Mouse (Mus musculus): Measurements from ENCODE around the gene Alox12e.
"Not testable (repeated sequence)": the region's sequence is repeated elsewhere in the genome, so short reads cannot be mapped to it uniquely, and the experiment has no call there.

Alox12e gene

DNA sequence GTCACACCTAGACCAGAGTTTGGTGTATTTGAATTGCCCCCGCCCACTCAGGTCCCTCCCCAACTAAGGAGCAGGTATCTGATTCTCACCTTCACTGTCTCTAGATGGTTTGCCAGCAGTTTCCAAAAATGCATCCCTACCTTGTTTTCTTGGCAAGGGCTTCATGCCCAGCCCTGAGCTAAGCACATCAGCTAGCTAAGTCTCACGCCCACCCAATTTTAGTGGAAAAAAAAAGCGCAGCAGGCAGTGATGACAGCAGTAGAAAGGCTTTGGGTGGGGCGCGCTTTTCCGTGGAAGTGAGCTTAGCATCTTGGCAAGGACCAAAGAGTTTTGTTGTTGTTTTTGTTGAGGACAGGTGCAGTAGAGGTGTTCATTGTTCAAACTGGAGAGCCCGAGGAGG is at the start of gene Alox12e:
Gene Alox12e (minus strand): TSS at position 101 of the 400 bp plus-strand sequence.
- DNase-seq (ENCODE audit: low spot score in 2 of 2) = no peak

DNA sequence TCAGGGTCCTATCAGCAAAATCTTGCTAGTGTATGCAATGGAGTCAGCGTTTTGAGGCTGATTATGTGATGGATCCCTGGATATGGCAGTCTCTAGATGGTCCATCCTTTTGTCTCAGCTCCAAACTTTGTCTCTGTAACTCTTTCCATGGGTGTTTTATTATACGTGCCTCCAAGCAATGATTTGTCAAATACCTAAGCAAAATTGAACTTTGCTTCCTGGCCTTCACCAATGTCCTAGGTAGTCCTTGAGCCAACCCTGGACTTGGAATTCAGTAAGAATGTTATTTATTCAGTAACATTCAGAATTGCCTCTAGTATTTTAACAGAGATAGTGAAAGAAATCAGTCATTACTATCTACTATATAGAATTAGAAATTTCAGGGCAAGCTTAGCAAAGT is 46.2 kb upstream of the Alox12e start:
- not testable (repeated sequence) for DNase-seq (ENCODE audit: low spot score in 2 of 2)

DNA sequence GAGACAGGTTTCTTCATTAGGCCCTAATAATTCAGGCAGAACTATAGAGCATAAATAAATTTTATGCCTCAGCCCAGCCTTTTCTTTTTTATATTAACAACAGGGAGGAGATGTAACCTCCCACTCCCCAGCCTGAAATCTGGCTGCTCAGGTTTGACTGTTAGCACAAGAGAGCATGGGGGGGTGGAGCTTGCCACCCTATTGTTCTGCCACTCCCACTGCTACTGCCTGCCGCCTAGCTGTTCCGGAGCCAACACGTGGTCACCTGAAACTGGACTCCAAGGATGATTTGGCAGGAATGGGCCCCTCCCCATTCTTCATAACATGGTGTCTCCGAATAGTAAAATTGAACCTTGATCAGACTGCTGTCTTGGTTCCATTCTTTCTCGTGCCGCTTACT is 45.3 kb upstream of the Alox12e start:
- not testable (repeated sequence) for DNase-seq (ENCODE audit: low spot score in 2 of 2)

DNA sequence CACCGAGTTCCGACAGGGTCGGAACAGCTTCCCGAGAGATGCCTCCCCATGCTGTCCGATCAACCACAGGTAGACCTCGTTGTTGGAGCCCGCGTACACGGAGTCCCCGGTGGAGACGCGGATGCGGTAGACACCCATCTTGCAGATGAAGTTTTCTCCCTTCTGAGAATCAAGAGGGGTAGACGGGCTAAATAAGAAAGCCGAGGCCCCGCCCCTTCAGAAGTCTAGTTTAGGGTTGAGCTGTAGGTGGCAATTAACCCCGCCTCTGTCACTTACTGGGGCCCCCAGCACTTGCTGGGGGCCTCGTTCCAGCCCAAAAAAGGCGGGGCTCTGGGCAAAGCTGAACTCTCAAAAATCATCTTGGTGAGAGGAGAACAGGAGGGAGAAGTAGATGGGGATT is 29.4 kb upstream of the Alox12e start, which contains the start of gene Alox15:
Gene Alox15 (minus strand): TSS at position 164 of the 400 bp plus-strand sequence.
- DNase-seq (ENCODE audit: low spot score in 2 of 2) = peak; percentile 30 to 31

DNA sequence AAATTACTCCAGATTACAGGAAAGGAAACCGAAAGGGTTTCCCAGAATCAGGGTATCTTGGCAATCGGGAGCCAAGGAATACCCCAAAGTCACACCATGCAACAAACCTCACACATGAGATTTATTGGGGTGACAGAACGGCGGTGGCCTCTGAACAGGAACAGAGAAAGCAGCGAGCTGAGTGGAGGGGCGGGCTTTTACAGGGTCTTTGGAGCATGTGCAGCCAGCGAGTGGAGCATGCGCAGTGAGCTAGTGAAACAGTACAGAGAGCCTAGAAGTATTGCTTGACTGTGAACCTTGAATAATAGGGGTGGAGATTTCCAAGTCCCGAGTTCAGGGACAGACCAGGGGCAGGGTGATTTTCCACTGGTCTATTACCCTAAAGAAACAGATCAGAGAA is 26.2 kb upstream of the Alox12e start:
- no peak for DNase-seq (ENCODE audit: low spot score in 2 of 2)

DNA sequence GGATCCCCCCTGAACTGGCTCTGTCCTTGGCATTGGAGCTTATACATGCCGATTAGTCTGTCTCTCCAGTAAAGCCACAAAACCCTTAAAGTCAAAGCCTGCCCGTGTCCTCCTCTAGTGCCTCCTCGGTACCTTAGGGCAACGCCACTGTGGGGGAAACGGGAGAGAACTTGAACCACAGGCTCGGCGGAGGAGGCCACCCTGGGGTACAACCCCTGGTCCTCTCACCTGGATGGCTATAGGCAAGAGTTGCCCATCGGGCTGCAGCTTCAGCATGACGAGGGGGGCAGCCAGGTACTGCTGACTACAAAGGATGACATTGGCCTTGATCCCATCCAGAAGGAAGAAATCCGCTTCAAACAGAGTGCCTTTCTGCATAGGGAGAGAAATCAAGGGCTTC is 25.4 kb upstream of the Alox12e start:
- no peak for DNase-seq (ENCODE audit: low spot score in 2 of 2)

DNA sequence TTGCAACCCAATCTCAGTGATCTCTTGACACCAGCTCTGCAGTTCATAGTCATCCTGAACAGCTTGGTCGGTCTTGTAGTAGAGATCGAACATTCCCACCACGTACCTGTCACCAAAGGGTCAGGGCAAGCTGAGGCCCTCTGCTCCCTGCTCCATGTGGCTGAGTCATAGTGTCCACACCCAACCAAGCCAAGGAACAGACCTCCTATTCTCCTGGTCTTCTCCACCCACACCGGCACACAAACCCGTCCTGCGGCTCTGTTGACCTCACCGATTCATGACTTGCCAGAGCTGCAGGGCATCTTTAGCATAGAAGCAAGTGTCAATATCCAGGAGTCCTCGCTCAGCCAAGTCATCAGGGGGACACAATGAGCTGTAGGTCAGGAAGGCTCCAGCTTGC is 23.1 kb upstream of the Alox12e start:
- no peak for DNase-seq (ENCODE audit: low spot score in 2 of 2)

DNA sequence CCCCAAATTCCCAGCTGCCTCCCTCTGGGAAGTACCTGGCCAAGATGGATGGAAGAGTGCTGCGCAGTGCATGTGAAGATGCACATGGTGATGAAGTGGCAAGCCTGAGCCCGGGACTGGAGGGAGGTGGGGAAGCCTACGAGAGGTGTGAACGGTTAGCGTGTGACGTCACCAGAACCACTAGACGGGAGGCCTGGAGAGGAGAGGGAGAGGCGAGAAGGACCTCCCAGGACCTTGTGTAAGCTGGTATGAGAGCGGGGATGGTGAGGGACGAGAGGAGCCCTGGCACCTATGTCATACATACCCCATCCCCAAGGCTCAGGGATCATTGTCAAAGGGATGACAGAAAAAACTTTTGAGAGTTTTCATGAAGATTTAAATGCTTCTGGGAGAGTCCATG is 22.6 kb upstream of the Alox12e start:
- no peak for DNase-seq (ENCODE audit: low spot score in 2 of 2)

DNA sequence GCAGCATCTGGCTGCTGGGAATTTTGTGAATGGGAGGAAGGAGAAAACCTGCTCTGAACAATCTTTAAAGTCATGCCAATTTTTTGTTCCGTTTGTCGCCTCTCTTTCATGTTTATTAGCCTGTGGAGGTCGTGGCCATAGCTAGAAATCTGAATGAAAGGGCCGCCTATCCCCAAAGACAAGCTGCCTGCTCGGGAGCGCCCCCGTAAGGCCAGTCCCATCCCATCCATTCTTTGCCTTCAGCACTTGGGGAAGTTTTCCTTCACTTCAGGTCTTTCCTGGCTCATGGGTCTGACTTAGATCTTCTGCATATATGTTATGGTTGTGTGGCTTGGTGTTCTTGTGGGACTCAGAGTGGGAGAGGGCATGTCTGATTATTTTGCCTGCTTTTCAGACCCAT is 17.1 kb upstream of the Alox12e start:
- DNase-seq (ENCODE audit: low spot score in 2 of 2) = no peak

DNA sequence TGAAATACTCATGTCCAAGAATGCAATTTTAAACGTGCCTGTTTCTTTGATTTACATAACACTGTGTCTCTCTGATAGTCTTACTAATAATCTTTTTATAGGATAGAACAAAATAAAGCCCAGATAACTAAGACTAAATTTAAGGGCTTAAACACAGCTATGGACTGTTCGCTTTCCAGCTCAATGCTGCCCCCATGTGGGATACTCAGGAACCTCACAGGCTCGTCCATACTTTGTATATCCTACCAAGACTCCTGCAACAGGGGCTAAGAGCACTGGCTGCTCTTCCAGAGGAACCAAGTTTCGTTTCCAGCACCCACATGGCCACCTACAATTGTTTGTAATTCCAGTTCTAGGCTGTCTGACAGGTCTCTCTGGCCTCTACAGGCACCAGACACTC is 12.0 kb upstream of the Alox12e start:
- DNase-seq (ENCODE audit: low spot score in 2 of 2) = peak; percentile 35 to 78

DNA sequence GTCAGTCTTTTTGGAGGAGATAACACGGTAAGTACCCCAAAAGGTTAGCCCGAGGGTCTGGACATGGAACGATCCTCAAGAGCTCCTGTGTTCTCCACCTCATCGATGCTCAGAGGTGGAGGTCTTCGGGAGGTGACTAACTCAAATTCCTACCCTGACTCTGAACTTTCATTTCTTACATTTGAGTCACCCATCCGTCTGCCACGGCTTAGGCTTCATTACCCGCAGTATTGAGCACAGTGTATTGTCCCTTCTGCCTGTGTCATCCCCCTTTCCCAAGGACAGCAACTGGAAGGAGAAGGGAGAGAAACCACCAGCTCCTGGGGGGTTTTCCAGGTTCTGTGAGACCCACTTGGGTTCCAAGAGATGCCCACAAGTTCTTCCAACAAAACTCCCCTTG is 2.3 kb upstream of the Alox12e start:
- no peak for DNase-seq (ENCODE audit: low spot score in 2 of 2)

DNA sequence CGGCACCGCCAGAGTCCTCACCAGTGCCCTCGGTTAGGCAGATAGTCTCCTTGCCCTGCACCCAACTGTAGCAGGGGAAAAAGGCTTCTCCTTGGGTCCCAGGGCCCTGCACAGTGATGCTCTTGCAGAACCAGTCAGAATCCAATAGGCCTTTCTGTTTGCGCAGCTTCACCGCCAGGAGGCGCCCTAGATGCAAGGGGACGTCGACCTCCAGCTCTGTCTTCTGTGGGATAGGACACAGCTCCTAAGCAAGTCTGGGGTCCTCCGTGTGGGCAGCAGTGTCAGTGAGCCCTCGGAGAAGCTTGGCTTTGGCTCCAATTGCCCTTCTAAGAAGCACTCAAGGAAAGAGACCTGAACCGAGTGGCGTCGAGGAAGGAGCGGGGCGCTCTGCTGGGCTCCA is 764 bp downstream of the Alox12e start:
- peak; percentile 39 to 80 for DNase-seq (ENCODE audit: low spot score in 2 of 2)

DNA sequence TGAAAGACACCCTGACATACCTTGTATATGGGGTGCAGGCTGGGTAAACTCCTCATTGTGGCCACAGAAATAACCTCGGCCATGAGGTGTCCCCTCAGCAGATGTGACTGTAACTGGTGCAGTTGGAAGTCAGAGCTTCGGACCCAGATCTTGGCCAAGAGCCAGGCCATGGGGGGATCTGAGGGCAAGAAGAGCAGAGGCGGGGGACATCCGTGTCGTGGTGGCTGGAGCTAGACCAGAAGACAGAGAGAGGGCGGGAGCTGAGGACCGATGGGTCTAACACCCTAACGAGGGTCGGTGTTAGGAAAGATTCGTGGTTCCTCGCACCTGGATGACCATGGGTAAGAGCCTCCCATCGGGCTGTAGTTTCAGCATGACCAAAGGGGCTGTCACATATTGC is 2.8 kb downstream of the Alox12e start:
- DNase-seq (ENCODE audit: low spot score in 2 of 2) = no peak

DNA sequence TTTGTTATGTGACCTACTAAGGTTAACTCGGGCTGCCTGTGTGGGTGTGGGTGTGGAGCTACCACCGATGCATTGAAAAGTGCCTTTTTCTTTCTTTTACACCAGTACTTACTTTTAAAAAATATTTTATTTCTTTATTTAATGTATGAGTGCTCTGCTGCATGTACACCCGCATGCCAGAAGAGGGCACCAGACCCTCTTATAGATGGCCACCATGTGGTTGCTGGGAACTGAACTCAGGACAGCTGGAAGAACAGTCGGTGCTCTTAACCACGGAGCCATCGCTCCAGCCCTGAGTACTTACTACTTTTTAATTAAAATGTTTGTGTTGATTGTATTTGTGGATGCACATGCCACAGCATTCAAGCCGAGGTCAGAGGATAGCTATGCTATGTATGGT is 8.6 kb downstream of the Alox12e start:
- peak in 1 of 2 experiments; percentile 42 for DNase-seq (ENCODE audit: low spot score in 2 of 2)

DNA sequence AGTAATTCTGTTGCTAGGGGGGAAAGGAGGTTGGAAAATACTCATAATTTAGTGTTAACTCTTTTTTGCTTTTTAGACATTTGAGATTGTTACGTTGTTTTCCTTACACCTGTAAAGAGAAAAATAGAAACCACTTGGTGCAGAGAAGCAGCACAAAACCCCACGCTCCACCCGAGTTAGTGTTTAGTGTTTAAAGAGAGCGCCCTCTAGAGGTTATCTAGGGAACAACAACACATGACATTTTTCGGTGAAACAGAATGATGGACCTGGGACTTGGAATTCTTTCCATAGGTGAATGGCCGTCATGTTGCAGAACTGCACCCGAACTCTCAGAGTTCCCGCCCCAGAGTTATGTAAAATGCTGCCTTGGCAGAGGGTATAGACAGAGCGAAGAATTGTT is 13.1 kb downstream of the Alox12e start:
- DNase-seq (ENCODE audit: low spot score in 2 of 2) = peak; percentile 33 to 70

DNA sequence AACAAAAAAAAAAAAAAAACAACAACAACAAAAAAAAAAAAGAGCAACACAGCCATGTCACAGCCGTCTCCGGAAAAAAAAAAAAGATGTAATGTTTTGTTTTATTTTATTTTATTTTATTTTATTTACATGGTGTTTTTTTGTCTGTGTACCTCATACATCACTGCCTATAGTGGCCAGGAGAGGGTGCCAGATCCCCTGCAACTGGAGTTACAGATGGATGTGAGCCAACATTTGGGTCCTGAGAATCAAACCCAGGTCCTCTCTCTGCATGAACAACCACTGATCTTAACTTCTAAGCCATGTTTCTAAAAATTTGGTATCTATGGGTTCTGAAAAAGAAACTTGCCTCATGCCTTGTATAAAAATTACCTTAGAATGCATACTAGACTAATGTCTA is 14.1 kb downstream of the Alox12e start:
- DNase-seq (ENCODE audit: low spot score in 2 of 2) = peak in 1 of 2 experiments; percentile 36

DNA sequence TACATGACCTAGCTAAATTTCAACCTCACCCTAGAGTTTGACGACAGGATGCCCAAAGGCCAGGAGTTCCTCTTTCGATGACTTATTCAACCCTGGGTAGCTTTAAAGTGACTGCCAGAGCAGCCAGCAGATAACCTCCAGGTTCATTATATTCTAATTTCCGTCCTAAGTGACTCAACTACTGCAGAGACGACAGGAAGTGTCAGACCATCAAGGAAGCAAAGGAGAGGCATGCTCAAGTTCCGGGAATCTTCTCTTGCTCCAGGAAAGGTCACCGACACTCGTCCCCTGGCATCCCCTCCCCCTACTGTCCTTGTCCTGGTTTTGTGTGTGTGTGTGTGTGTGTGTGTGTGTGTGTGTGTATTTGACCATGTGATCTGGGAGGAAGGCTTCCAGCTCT is 16.3 kb downstream of the Alox12e start:
- DNase-seq (ENCODE audit: low spot score in 2 of 2) = no peak

DNA sequence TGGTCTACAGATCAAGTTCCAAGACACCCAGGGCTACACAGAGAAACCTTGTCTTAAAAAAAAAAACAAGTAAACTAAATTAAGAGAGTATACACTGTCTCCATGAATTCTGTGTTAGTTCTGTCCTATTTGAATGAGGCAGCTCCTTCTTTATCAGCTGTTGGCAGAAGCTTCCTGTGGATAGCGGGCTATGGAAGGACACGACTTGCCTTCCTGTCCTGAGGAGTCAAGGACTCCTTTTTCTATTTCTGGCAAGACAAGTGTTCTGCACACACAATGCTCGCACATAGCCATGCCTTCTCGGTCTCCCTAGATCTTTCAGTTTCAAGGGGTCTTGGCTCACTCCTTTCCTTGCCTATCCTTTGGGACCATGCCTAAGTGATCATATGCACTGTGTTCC is 20.1 kb downstream of the Alox12e start:
- DNase-seq (ENCODE audit: low spot score in 2 of 2) = no peak

DNA sequence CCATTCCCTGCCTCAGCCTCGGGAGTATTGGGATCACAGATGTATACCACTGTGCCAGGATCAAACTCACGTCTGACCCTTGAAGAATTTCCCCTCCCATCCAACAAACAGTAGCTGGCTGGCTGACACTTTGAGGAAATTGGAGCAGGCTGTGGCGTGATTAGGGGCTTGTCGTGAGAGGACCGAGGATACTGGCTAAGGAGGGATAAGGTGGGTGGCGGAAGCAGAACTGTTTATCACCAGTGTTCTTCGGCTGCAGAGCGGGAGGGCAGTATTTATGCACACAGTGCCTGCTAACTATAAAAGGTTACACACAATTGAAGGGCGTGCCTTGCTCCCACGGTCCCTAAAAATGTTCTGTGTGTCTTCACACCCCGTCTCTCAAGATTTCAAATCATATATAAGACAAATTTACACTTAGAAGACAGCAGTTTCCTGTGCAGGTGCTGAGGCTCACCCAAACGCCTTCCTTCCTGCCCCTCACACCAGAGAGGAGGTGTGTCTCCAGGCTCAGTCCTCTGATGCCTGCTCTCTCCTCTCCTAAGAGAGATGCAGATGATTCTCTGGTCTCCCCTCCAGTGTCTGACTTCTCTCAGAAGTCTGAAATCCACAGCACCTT is 24.5 kb downstream of the Alox12e start:
- peak; percentile 71 to 80 for DNase-seq (ENCODE audit: low spot score in 2 of 2)

DNA sequence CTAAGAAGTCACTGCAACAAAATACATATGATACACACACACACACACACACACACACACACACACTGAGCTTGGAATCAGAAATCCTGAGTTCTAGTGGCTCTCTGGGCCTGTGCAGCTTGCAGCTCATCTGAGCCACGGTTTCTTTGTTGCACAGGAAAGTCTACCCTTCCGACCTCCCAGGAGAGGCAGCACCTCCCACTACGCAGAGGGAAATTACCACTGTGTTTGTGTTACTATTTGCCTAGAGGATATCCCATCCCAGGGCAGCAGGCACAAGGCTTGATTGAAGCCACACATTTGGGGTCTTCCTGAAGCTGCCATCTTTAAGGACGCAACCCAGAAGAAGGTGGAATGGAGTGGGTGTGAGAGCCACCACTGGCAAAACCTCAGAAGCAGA is 25.0 kb downstream of the Alox12e start:
- DNase-seq (ENCODE audit: low spot score in 2 of 2) = peak in 1 of 2 experiments; percentile 51

DNA sequence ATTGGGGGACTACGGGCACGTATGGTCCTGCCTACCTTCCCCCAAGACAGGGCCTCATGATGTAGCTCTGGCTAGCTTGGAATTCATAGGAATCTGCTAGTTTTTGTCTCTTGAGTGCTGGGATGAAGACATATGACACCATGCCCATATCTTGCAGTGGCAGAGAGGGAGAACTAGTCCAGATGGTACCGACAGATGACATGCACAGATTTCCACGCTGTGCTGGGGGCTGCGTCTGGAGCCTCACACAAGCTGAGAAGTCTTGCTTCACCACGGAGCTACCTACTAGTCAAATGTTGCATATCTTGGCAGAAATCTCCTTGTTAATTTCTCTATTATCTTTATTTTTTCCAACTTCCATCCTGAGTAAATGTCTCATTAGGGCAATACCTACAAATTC is 28.5 kb downstream of the Alox12e start:
- no peak for DNase-seq (ENCODE audit: low spot score in 2 of 2)

DNA sequence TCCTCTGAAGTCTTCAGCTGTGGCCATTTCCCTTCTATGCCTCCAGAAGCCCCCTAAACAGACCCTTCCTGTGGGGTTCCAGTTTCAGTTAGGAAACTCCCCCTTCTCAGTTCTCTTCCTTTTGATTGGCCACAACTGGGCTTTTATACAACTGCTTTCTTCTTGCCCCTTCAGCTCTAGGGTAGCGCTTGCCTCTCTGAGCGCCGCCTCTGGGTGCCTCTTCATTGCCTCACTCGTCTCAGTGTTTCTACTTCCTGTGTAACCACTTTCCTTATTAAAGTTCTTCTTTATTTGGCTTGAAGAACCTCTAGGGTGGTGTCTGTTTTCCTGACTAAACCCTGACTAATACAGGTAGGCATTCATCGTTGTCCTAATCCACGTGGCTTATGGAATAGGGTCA is 31.2 kb downstream of the Alox12e start:
- peak; percentile 41 to 59 for DNase-seq (ENCODE audit: low spot score in 2 of 2)

DNA sequence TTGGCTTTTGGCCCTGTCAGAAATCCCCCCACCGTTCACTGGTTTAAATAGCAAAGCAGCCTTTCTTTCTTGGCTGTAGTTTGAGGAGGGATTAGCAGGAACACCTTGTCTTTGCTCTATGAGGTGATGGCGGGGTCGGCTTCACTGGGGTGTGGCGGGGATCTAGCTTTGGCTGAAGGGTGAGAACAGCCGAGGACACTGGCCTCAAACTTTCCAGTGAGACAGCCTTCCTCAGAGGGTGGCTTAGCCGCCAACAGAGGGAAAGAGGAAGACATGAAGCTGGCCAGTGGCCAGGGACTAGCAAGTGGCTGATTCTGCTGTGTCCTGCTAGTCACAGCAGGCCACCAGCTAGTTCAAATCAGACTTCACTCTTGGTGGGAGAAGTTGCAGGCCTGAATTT is 33.2 kb downstream of the Alox12e start:
- no peak for DNase-seq (ENCODE audit: low spot score in 2 of 2)

DNA sequence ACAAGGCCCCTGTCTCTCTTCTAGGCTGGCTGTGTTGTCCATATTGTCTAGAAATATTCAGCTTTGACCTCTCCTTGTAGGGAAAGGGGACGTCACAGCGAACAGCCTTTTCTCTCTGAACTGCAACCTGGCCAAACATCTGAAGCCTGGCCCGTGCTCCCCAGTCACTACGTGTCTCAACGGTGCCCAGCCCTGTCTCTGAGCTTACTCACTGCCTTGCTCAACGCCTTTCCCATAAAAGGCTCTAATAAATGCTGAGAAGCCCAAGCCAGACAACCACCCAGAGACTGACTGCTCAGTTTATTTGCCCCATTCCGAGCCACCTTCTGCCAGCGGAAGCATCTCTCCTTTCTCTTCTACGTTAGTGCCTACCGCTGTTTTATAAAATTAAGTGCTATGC is 34.3 kb downstream of the Alox12e start:
- DNase-seq (ENCODE audit: low spot score in 2 of 2) = no peak

Data from thymus, postnatal 10 days (tissue).